Mouse (Mus musculus) hindbrain, embryonic 13.5 days (tissue): ENCODE results near the gene OR5BS1P. TPM values are rescaled to one million over a fixed set of nuclear protein-coding genes. Genes with fewer than 3 reads are reported as not detected.
"Not testable (repeated sequence)": the region's sequence is repeated elsewhere in the genome, so short reads cannot be mapped to it uniquely, and the experiment has no call there.

Experiments
- ATAC-seq: fragments of 200-750 bp; cut with Nextera tagmentation; 2 replicates; pipeline ENCODE4 v1.8.0; 2017; ENCODE audit warnings: moderate TSS enrichment; ENCODE audit not compliant: low FRiP score
- H3K27ac ChIP-seq: fragments of 300-500 bp; sonication (generic); 2 replicates; pipeline ENCODE4 v1.5.1; 2015; ENCODE audit warnings: inconsistent platforms, mild to moderate bottlenecking, moderate library complexity
- H3K27me3 ChIP-seq: fragments of 300-500 bp; sonication (generic); 2 replicates; pipeline ENCODE4 v1.6.1; 2015; ENCODE audit warnings: mild to moderate bottlenecking, inconsistent platforms
- H3K36me3 ChIP-seq: fragments of 300-500 bp; sonication (generic); 2 replicates; pipeline ENCODE4 v1.6.1; 2015; ENCODE audit warnings: mild to moderate bottlenecking, inconsistent platforms
- H3K4me1 ChIP-seq: fragments of 300-500 bp; sonication (generic); replicated peaks from 2 replicates; pipeline ENCODE4 v1.6.1; 2015; ENCODE audit warnings: inconsistent platforms
- H3K4me2 ChIP-seq: fragments of 300-500 bp; sonication (generic); 2 replicates; pipeline ENCODE4 v1.6.1; 2015; ENCODE audit warnings: inconsistent platforms, mild to moderate bottlenecking, moderate library complexity
- H3K4me3 ChIP-seq: fragments of 300-500 bp; sonication (generic); 2 replicates; pipeline ENCODE4 v1.5.1; 2015; ENCODE audit warnings: mild to moderate bottlenecking, inconsistent platforms
- H3K9ac ChIP-seq: fragments of 300-500 bp; sonication (generic); 2 replicates; pipeline ENCODE4 v1.6.1; 2015; ENCODE audit warnings: mild to moderate bottlenecking, inconsistent platforms
- H3K9me3 ChIP-seq: fragments of 300-500 bp; sonication (generic); 2 replicates; pipeline ENCODE4 v1.6.1; 2016; ENCODE audit warnings: inconsistent platforms
- WGBS: fragments of 180-500 bp; shearing (Covaris S2); methylation state at CpG from one replicate; pipeline ENCODE4 v1.1.7; 2015; 5-methylcytosine and 5-hydroxymethylcytosine counted together
- polyA plus RNA-seq: library from polyadenylated mRNA; unstranded; fragments of >200 nt; fragmentation: Nextera tagmentation; extraction: Ambion mirVana; gene quantifications from 2 replicates; pipeline ENCODE4 v1.2.1, GENCODE M21; 2015

OR5BS1P gene
- polyA plus RNA-seq, 1 experiment from 2014 or later, result not detected

- Histone ChIP-seq H3K9me3 (no peaks in the 10 kb centered on the region), H3K27ac (no peak overlapping the region), H3K4me2 (peak overlapping the region; percentile 50), H3K9ac (no peak overlapping the region), H3K4me3 (0 out of 2 replicates have a peak overlapping the region, but pooled peaks have one; percentile 17), H3K36me3 (peaks cover 6% of the 10 kb centered on the region), H3K27me3 (no peaks in the 10 kb centered on the region), H3K4me1 (peaks cover 9% of the 10 kb centered on the region)
- 29% methylated on average over 25 of the region's 25 CpGs for WGBS
- ATAC-seq, result peak; percentile 71; the same call in 1 of the 2 replicates
Measured at GRCm38 (mm10) chr15:98510438-98511385, 41.0 kb downstream of the OR5BS1P start.

- peaks cover 9% of the 10 kb centered on the region for H3K36me3 ChIP-seq
- no peak overlapping the region for H3K4me3 ChIP-seq
- no peak overlapping the region for H3K27ac ChIP-seq
- 51% methylated on average over 13 of the region's 13 CpGs for WGBS
- H3K9ac ChIP-seq, result no peak overlapping the region
- peaks cover 9% of the 10 kb centered on the region for H3K4me1 ChIP-seq
- H3K4me2 ChIP-seq, result no peak overlapping the region
- no peak for ATAC-seq
- H3K9me3 ChIP-seq, result no peaks in the 10 kb centered on the region
- H3K27me3 ChIP-seq, result no peaks in the 10 kb centered on the region
Measured at GRCm38 (mm10) chr15:98511386-98511928, 41.8 kb downstream of the OR5BS1P start.

- WGBS, result 55% methylated on average over 8 of the region's 8 CpGs
- Histone ChIP-seq H3K4me1 (peaks cover 9% of the 10 kb centered on the region), H3K4me3 (no peak overlapping the region), H3K27me3 (no peaks in the 10 kb centered on the region), H3K9me3 (no peaks in the 10 kb centered on the region), H3K36me3 (peaks cover 11% of the 10 kb centered on the region), H3K4me2 (no peak overlapping the region), H3K27ac (no peak overlapping the region), H3K9ac (no peak overlapping the region)
- ATAC-seq, result no peak
Measured at GRCm38 (mm10) chr15:98512232-98512631, 42.5 kb downstream of the OR5BS1P start.

- Histone ChIP-seq H3K36me3 (peaks cover 18% of the 10 kb centered on the region), H3K9me3 (no peaks in the 10 kb centered on the region), H3K4me2 (no peak overlapping the region), H3K4me1 (peaks cover 9% of the 10 kb centered on the region), H3K27me3 (no peaks in the 10 kb centered on the region), H3K4me3 (no peak overlapping the region), H3K27ac (no peak overlapping the region), H3K9ac (no peak overlapping the region)
- 47% methylated on average over 17 of the region's 17 CpGs for WGBS
- no peak for ATAC-seq
Measured at GRCm38 (mm10) chr15:98512799-98513321, 43.2 kb downstream of the OR5BS1P start.

- peaks cover 25% of the 10 kb centered on the region for H3K36me3 ChIP-seq
- not testable (repeated sequence) for H3K4me3 ChIP-seq, H3K27me3 ChIP-seq, H3K27ac ChIP-seq, H3K4me1 ChIP-seq, H3K4me2 ChIP-seq, H3K9ac ChIP-seq, ATAC-seq, H3K9me3 ChIP-seq
- 79% methylated on average over 3 of the region's 3 CpGs for WGBS
Measured at GRCm38 (mm10) chr15:98513676-98514075, 44.0 kb downstream of the OR5BS1P start.

GRCm38 (mm10) chr15:98514146-98514545 is 44.5 kb downstream of the OR5BS1P start:
- WGBS, result 89% methylated on average over 8 of the region's 8 CpGs
- Histone ChIP-seq H3K4me1 (peaks cover 9% of the 10 kb centered on the region), H3K27ac (no peak overlapping the region), H3K9me3 (no peaks in the 10 kb centered on the region), H3K36me3 (peaks cover 25% of the 10 kb centered on the region), H3K4me2 (no peak overlapping the region), H3K9ac (no peak overlapping the region), H3K27me3 (no peaks in the 10 kb centered on the region), H3K4me3 (no peak overlapping the region)
- ATAC-seq, result no peak

- ATAC-seq, H3K9ac ChIP-seq, H3K9me3 ChIP-seq, H3K27ac ChIP-seq, H3K27me3 ChIP-seq, H3K4me3 ChIP-seq, H3K4me2 ChIP-seq, H3K4me1 ChIP-seq: not testable (repeated sequence)
- 87% methylated on average over 2 of the region's 2 CpGs for WGBS
- H3K36me3 ChIP-seq, result peaks cover 30% of the 10 kb centered on the region
Measured at GRCm38 (mm10) chr15:98514845-98515244, 45.1 kb downstream of the OR5BS1P start.

GRCm38 (mm10) chr15:98517380-98518355 is 48.0 kb downstream of the OR5BS1P start:
- Histone ChIP-seq H3K4me1 (no peaks in the 10 kb centered on the region), H3K4me3 (no peak overlapping the region), H3K9me3 (no peaks in the 10 kb centered on the region), H3K36me3 (peaks cover 55% of the 10 kb centered on the region), H3K4me2 (no peak overlapping the region), H3K27ac (no peak overlapping the region), H3K27me3 (no peaks in the 10 kb centered on the region), H3K9ac (no peak overlapping the region)
- WGBS, result 70% methylated on average over 16 of the region's 16 CpGs
- ATAC-seq, result no peak

- H3K4me2 ChIP-seq, result no peak overlapping the region
- H3K4me3 ChIP-seq, result no peak overlapping the region
- H3K4me1 ChIP-seq, result 0 out of 2 replicates have a peak, but pooled peaks cover 4% of the 10 kb centered on the region
- no peaks in the 10 kb centered on the region for H3K9me3 ChIP-seq
- no peaks in the 10 kb centered on the region for H3K27me3 ChIP-seq
- 96% methylated on average over 3 of the region's 3 CpGs for WGBS
- H3K36me3 ChIP-seq, result peaks cover 78% of the 10 kb centered on the region
- ATAC-seq, result no peak
- no peak overlapping the region for H3K9ac ChIP-seq
- H3K27ac ChIP-seq, result no peak overlapping the region
Measured at GRCm38 (mm10) chr15:98521245-98521644, 51.5 kb downstream of the OR5BS1P start.

- Histone ChIP-seq H3K9ac (no peak overlapping the region), H3K4me3 (no peak overlapping the region), H3K36me3 (peaks cover 93% of the 10 kb centered on the region), H3K4me1 (peaks cover 21% of the 10 kb centered on the region), H3K27ac (0 out of 2 replicates have a peak overlapping the region, but pooled peaks have one; percentile 12), H3K27me3 (no peaks in the 10 kb centered on the region), H3K9me3 (no peaks in the 10 kb centered on the region), H3K4me2 (no peak overlapping the region)
- 48% methylated on average over 5 of the region's 5 CpGs for WGBS
- ATAC-seq, result no peak
Measured at GRCm38 (mm10) chr15:98526057-98526456, 56.4 kb downstream of the OR5BS1P start.

- Histone ChIP-seq H3K4me2 (no peak overlapping the region), H3K9ac (no peak overlapping the region), H3K9me3 (no peaks in the 10 kb centered on the region), H3K27ac (no peak overlapping the region), H3K4me3 (no peak overlapping the region), H3K36me3 (peaks cover 91% of the 10 kb centered on the region), H3K4me1 (peaks cover 32% of the 10 kb centered on the region), H3K27me3 (no peaks in the 10 kb centered on the region)
- 98% methylated on average over 5 of the region's 5 CpGs for WGBS
- ATAC-seq, result no peak
Measured at GRCm38 (mm10) chr15:98527056-98527771, 57.5 kb downstream of the OR5BS1P start.
